Mouse (Mus musculus): Measurements from ENCODE around the gene Ntn1. TPM values are rescaled to one million over a fixed set of nuclear protein-coding genes. Genes with fewer than 3 reads are reported as not detected.

Gene Ntn1
- polyA plus RNA-seq (2015; fragmentation: Nextera tagmentation; extraction: Ambion mirVana) = 18.8 and 38.0 TPM in 2 replicates

GRCm38 (mm10) chr11:68400727-68401219 is at the start of gene Ntn1:
TSS of gene Ntn1 (minus strand) at chr11:68400823.

DNA sequence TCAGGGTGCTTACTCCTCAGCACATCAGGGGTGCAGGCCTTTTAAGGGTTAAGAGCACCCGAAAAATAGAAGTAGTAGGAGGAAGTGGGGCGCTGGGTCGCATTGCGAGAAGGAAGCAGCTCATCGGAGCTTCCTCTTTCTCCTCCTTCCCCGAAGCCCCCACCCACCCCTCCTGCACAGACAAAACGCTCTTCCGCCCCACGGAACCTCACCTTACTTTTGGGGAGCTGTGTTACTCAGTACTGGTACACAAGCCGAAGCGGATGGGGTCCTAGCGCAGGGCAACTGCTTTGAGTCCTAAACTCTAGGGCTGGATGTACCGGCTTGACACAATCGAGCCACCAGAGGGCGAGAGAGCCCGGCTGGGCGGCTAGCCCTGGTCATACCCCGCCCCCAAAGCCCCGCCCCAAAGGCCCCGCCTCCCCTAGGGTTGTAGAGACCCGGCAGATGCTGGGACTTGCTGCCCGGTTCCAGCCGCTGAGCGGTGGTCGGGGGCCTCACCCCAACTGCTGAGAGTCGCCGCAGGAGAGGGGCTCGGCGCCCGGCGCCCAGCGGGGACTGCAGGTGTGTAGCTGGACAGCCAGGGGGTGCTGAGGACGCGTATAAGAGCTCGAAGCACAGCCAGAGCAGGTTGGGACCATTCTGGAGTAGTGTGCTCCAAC is 31.2 kb upstream of the Ntn1 start, which contains the start of gene Pik3r5:
Pik3r5 (plus strand) TSS at position 423 of the 662 bp plus-strand sequence.

Small RNA genes within 50 kb of the gene (microRNA-seq; reads per million reads assigned to microRNA genes)
- not detected for gene Mir6406 (ENCODE audit: borderline replicate concordance, insufficient number of aligned reads)

Other genes with a start within 250 kb of the Ntn1 start
- gene Pik3r5, start 31.3 kb upstream of the Ntn1 start, polyA plus RNA-seq (2015; fragmentation: Nextera tagmentation; extraction: Ambion mirVana) = 0.54 and 0.72 TPM in 2 replicates
- gene Pik3r6, start 102.2 kb upstream of the Ntn1 start, polyA plus RNA-seq (2015; fragmentation: Nextera tagmentation; extraction: Ambion mirVana) = 1.1 and 2.2 TPM in 2 replicates
- not detected in 2 replicates for gene Mfsd6l, start 155.4 kb upstream of the Ntn1 start, polyA plus RNA-seq (2015; fragmentation: Nextera tagmentation; extraction: Ambion mirVana)
- 0.69 and 1.1 TPM in 2 replicates for gene Ccdc42, start 186.2 kb upstream of the Ntn1 start, polyA plus RNA-seq (2015; fragmentation: Nextera tagmentation; extraction: Ambion mirVana)

Measured in adrenal gland, postnatal 0 days (tissue).